Mouse (Mus musculus): Measurements from ENCODE around the gene Egln1. TPM values are rescaled to one million over a fixed set of nuclear protein-coding genes. Genes with fewer than 3 reads are reported as not detected.

Egln1 gene
- total RNA-seq, 2 experiments from 2014 or later = 60.0 to 71.9 TPM

GRCm38 (mm10) chr8:124947865-124948732, 1.0 kb downstream of the Egln1 start:
- peak; percentile 54 for DNase-seq

GRCm38 (mm10) chr8:124944406-124944805, 4.7 kb downstream of the Egln1 start:
- no peak for DNase-seq

GRCm38 (mm10) chr8:124943801-124944200, 5.3 kb downstream of the Egln1 start:
- no peak for DNase-seq

DNA sequence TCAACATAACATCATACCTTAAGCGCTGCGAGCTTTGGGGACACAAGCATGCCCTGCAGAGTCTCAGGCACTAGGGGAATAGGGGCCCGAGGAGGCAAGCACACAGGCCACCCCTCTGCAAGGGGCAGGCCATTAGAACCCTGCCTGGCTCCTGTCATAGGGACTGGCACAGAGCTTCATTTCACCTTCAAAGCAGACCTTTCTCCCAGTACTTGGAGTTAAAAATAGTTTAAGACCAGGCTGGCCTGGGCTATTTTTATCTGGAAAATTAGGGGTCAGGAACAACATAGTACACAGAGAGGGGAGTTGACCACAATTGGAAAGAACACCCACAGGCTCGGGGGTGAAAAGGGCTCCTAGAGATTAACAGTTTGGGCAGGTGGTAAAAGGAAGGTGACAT, 11.8 kb downstream of the Egln1 start:
- no peak for DNase-seq

DNA sequence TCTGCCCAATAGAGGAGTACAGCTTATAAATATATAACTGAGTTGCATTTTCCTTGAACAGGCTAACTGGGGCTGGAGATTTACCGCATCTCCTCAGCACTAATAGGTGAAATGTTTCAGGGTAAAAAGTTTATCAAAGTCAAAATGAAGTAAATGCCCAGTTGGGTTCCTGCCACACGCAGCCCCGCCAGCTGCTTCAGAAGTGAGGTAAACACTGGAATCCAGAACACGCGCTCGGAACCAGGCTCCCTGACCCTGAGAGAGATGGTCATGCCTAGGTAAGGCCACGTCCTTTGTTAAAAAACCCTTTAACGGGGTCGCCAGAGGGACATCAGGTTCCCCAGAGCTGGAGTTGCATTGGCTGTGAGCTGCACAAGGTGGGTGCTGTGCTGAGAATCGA, 12.4 kb downstream of the Egln1 start:
- DNase-seq = no peak

DNA sequence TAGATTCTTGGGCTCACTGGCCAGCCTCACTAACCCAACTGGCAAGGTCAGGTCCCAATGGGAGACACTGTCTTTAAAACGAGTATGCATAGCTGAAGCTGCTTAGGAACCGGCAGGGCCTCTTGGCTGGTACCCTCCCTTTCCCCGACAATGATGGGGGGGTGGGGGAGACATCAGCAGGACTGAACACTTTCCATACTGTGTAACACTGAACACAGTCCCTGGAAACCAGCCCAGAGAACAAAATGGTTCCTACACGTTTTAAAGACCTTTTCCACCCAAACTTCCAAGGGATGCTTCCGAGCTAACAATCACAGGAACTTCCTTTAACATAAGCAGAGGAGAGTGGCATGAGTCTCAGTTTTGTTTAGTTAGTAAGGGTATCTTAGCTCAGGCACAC, 14.0 kb downstream of the Egln1 start:
- no peak for DNase-seq

DNA sequence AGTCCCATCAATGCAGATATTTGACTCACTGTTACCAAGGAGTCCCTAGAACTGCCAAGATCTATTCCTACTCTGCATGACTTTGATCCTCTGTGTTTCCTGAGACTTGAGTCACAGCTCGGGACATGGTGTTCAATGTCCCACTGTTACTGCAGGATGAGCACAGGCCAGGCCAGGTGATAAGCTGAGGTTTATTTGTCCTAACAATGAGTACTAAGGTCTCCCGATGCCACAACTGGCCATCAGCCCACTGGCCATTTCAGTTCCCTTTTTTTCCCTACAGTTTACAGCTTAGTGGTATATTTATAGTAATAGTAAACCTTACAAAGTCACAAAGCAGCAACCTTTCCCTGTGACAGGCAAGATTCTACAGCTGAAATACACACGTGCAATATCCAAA, 16.7 kb downstream of the Egln1 start:
- DNase-seq = no peak

DNA sequence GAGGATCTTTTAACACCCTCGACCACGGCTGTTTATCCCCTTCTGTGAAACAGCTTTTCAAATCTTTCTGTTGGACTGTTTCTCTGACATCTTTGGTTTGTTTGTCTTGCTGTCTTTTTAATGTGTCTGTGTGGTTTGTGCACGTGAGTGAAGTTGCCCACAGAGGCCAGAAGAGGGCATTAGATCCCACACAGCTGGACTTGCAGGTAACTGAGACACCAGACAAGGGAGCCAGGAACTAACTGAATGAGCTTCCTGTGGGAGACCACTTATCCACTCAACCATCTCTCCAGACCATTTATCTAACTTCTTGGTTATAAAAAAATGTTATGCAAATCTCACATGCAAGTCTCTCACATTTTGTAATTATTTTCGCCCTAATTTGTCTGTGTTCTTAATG, 18.5 kb downstream of the Egln1 start:
- no peak for DNase-seq

DNA sequence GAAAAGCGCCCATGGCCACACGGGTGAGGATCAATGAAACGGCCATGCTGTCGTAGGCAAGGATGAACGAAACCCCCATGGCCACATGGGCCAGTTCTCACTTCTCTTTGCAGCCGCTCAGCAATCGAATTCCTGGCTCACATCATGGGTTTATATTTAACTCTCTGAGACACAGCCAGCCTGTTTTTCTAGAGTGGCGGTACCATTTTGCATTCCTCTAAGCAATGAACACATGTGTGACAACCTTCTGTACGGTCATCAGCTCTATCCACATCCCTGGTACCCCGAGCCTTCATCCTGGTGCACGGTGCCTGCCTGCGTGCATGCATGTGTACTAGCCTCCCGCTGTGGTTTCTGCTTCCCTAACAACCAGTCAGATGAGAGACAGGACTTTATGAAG, 19.0 kb downstream of the Egln1 start:
- DNase-seq = no peak

- DNase-seq = no peak
Measured at GRCm38 (mm10) chr8:124929006-124929405, 20.1 kb downstream of the Egln1 start.

DNA sequence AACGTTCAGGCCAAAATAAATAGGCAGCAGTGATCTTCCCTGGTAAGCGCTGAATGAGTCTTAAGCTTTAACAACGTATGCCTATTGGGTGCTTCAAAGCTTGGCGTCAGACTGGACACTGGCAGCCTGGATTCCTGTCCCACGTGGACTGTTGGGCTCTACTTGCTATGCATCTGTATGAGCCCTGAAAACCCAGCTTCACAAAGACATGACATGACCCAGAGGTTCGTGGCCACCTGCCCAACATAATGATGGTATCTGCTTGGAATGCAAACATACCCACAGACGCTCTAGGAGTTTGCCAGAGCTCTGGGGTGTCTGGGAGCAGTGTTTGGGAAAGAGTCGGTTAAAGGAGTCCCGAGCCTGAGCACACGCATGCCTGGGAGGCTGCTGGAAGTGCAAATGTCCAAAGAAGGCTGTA, 22.8 kb downstream of the Egln1 start:
- peak; percentile 44 for DNase-seq

DNA sequence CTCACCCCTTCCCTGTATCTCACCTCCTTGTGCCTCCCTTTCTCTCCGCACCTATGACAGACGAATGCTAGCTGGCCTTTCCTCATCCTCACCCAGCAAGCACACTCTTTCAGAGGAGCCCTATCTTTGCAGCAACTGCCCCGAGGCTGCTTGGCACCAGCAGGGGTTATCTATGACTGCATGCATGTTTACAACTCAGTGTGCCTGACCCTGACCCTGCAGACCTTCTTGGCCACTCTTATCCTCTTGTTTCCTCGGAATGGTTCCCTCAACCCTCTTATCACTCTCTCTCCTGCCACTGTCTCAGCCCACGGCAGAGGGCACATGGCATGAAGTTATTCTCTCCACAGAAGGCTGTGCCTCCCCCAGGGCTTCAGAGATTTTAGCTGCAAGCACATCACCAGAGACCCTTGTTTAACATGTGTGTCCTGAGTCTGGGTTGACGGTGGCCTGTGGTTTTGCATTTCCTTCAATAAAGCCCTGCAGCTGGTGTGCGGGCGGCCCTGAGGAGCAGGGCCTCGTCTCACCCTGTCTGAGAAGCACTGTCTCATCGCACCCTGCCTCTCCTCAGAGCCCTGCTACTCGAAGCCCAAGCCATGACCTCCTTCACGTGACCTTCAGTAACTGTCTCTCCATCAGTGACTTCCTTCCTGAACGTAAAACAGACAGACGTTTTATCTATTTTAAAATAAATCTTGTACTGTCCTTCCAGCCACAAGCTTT, 23.4 kb downstream of the Egln1 start:
- no peak for DNase-seq

DNA sequence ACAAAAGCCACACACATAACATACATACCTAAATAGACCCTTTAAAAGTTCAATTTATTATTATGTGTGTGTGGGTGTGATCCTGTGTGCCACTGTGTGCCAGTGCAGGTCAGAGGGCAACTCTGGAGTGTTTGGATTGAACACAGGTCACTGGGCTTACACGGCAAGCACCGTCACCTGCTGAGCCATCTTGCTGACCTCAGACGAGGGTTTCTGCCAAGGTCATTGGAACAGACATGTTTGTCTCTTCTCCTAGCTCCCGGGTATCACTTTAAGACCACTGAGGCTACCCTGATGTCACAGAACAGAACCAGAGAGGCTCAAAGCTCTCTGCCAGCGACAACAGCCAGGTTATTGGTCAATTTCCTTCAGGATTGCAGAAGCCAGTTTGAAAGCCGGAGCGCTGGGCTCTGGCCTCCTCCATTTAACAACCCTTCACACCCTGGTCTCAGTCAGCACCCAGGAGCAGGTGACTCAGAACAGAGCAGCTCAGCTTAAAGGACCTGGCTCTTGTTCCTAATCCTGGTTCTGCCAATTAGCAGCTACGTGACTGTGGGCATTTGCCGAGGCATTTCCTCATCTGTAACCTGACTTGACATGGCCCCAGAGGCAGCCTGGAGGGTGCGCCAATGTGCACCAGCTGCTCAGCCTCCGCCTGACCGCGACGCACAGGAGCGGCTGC, 25.0 kb downstream of the Egln1 start:
- DNase-seq = peak; percentile 58

DNA sequence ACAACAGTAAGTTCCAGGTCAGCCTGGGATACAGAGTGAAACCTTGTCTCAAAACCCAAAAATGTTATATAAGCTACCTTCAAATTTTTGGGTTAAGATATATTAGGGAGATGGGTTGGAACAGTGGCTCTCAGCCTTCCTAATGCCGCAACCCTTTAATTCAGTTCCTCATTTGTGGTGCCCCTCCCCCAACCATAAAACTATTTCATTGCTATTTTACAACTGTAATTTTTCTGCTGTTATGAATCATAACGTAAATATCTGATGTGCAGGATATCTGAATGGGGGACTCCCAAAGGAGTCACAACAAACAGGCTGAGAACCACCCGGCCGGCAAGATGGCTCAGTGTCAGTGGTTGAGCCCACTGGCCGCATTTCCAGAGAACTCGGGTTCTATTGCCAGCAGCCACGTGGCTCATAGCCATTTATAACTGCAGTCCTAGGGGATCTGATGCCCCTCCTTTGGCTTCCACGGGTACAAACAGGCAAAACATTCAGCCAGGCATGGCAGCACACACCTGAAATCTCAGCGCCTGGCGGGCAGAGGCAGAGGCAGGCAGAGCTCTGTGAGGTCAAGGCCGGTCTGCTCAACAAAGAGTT, 26.5 kb downstream of the Egln1 start:
- DNase-seq = no peak

DNA sequence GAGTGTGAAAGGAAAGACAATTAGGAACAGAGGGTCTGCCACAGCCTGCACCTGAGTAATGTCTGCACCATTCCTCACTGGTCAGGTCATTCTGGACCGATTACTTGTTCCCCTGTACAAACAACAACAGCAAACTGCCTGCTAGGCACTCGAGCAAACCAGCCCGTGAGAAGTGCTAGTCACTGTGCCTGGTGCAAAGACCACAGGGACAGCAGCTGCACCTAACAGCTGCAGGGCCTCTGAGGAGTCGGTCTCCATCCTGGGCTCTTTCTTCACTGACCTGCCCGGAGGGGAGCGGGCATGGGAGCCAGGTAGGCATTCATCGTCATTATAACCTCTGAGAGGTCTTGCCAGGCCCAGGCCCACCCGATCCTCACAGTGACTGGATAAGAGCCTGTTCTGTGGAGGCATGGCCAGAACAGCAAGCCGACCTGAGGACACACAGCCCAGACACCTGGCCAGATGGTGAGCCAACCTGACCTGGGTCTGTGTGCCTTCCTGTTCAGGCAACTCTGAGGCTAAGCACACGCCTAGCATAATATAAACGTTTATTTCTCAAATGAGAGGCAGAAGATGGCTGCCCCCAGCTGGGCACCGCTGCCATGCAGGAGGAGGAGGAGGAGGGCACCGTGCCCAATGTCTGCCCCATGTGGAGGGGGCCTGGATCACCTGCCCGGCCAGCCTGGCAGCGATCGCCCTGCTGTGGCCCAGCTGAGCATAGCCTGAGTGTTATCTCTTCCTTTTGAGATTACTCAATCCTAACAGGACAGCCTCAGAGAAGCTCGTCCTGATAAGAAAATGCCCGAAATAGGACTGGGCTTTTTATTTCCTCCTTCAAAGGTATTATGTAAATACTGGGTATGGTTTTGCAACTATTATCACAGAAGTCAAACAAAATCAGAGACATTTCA, 27.5 kb downstream of the Egln1 start:
- DNase-seq = peak; percentile 42

DNA sequence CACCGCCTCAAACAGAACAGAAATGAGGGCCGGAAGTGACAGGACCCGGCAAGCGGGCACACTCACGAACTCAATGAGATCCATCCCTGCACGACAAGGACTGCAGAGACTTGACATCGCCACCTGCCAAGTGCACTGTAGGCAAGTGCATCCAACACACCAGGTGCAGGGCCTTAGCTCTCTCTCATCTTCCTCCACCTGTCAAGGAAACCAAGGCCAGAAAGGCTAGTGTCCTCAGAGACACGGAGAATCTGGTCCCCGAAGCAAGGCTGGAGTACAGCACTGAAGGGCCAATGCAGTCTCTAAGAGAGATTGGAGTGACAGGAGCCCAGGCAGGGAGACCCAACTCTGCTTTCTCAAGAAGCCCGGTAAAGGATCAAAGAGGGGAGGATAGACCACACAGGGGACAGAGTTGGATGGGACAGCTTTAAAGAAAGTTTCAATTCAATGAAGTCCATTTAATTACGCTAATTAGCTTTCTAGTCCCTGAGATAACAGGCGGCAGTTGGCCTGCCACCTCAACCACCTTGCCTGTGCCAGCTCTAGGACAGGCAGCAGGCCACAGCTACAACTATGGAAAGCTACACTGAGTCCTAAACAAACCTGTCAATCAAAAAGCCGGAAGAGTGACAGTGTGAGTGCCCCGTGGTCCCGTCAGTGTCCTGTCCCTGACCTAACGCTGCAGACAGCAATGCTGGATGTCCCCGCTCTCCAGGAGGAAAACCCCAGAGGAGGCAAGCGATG, 31.2 kb downstream of the Egln1 start:
- DNase-seq = no peak

DNA sequence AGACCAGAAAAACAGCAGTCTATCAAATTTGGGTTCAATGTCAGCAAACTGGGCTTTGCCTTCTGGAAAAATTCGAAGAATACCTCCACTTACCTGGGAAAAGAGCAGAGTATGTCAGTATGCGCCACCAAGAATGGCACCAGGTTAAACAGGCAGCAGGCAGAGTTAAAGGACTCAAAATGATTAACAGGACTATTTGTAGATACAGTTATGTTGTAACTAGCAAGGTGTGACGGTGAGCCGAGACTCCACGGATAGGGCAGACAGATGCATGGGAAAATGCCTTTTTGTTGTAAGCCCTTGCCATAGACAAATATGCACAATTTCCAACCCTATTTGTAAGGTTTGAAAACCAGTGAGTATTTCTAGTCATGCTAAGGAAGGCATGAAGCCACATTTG, 35.1 kb downstream of the Egln1 start:
- DNase-seq = no peak

DNA sequence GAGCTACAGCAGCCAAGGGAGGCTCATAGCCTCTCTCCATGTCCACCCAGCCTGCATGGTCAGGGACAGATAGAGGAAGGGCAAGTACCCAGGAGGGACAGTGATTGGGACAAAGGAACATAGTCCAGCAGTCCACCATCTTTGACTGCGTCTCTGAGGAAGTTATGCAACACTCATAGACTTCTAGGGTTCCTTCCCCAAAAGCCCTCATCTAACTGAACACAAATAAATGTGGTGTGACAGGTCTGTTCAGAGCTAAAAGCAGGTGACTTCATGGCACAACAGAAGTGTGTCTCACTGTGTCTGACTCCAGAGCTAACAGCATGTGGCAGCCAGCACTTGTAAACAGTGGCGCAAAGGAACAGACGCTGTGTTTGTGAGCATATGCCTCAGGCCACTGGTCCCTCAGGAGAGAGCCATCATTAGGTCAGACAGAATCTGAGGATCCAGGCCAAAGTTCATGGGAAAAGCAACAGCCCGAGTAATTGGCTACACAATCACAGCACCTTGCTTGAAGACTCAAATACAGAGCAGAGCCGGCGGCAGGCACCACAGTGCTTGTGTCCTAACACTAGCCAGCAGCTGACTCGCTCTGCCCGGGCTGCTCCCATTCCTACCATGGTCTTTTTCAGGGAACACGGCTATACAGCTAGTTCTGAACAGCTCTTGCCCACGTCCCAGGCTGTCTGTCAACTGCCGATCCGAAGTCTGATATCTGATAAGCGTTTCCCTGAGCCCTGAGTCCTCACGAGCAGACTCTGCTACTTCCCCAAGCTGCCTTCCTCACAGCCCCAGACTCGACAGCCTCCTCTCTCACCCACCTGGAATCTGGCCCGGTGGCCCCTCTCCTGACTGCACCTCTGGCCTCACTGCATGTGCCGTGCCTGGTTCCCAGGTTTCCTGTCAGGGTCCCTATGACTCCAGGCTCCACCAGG, 36.9 kb downstream of the Egln1 start:
- no peak for DNase-seq

- DNase-seq = no peak
Measured at GRCm38 (mm10) chr8:124910349-124910748, 38.8 kb downstream of the Egln1 start.

GRCm38 (mm10) chr8:124909936-124910335, 39.2 kb downstream of the Egln1 start:
- DNase-seq = no peak

Measured in gastrocnemius, postnatal 10 days (tissue).